Mouse (Mus musculus): Measurements from ENCODE around the gene 9930022D16Rik.

9930022D16Rik gene

GRCm38 (mm10) chr11:109413617-109414016, at the start of gene 9930022D16Rik:
TSS of gene 9930022D16Rik (plus strand) at chr11:109413917.
- DNase-seq (ENCODE audit: low spot score in 2 of 2) = no peak

- no peak for DNase-seq (ENCODE audit: low spot score in 2 of 2)
These were observed 49.4 kb upstream of the 9930022D16Rik start for GRCm38 (mm10) chr11:109364337-109364736.

DNA sequence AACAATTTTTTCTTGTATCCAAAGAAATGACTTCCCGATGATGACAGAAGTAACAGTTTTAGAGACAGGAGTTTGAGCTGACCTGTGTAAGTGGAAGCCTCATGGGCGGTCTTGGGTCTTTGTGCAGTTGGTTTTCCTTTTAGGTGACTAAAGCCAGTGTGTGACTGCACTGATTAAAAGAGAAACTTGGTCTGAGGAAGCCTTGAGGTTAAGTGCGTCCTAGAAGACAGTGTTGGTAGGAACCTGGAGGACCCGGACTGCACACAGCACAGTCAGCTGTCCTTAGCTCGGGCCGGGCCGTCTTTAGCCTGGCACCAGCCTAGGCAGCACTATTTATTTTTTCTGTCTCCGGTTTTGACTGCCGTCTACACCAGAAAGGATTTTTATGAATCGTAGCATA, 48.8 kb upstream of the 9930022D16Rik start:
- no peak for DNase-seq (ENCODE audit: low spot score in 2 of 2)

- DNase-seq (ENCODE audit: low spot score in 2 of 2) = no peak
These were observed 47.9 kb upstream of the 9930022D16Rik start for GRCm38 (mm10) chr11:109365818-109366217.

DNA sequence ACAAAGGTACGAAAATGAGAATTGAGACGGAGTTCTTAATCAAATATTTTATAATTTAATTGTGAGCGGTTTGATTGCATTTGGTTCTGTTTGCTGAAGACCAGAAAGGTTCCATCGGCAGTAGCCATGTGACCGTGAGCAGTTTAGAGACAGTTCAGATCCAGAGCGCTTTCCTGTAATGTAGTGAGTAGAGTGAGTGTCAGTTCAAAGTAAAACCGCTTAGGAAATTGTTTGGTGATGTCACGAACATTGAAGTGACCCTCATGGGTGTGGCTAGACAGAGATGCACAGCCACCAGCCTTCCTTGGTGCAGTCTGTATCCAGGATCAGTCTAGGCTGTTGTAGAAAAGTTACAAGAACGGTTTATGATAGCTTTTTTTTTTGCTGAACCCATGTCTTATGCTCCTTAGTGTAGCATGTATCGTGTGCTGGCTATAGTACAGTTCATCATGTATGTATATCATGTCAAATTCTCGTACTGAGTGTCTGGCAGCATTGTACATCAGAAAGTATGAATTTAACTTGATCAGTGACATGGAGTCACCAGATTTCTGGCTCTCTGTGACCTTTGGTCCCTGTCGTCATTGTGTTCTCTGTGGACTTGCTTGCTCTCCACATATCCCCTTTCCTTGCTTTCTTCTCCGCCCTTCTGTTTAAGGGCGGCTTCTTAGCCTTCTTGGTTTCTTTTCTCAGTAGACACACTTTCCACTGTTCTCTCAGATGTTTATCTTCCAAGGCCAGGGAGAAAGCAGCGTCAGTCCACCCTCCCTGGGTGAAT, 46.7 kb upstream of the 9930022D16Rik start:
- DNase-seq (ENCODE audit: low spot score in 2 of 2) = no peak

DNA sequence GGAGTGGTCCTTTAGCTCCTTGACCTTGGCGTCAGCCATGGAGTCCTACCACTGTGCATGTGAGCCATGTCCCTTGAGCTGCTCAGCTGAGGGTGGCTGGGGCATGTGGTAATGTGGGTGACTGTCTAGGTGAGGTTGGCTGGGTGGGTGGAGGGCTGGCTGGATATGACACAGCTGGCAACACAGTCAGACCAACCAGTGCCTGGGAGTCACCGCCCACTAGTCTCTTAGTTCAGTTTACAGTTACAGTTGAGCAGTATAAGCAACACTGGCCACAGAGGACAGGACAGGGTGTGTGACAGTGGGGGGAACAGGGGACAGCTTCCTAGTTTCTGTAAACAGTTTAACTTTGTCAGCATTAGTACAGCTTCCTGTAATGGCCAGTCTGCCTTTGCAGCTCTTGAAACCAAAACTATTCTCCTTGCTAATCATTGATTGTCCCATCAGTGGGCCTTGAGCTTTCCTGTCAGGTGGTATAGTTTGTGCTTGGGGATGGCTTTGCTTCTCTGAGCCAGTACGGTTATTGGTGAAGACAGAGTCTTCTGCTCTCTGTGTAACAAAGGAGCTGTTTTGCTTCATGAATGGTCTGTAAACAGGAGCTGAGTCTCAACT, 44.6 kb upstream of the 9930022D16Rik start:
- no peak for DNase-seq (ENCODE audit: low spot score in 2 of 2)

- DNase-seq (ENCODE audit: low spot score in 2 of 2) = no peak
These were observed 38.3 kb upstream of the 9930022D16Rik start for GRCm38 (mm10) chr11:109375412-109375811.

- no peak for DNase-seq (ENCODE audit: low spot score in 2 of 2)
These were observed 37.1 kb upstream of the 9930022D16Rik start for GRCm38 (mm10) chr11:109376484-109377143.

DNA sequence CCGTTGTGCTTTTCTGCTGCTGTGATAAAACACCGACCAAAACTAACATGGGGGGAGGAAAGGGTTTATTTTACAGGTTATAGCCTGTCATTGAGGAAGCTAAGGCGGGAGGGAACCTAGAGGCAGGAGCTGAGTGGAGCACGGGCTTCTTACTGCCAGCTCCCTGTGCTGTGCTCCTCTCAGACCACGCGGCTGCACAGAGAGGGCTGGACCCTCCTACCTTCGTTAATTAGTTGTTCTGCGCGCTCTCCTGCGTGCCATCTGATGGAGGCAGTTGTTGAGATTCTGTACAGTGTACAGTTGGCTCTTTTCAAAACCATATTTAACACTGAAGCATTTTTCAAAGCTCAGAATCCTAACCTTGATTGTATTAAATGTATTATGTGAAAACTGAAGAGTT, 36.2 kb upstream of the 9930022D16Rik start:
- no peak for DNase-seq (ENCODE audit: low spot score in 2 of 2)

DNA sequence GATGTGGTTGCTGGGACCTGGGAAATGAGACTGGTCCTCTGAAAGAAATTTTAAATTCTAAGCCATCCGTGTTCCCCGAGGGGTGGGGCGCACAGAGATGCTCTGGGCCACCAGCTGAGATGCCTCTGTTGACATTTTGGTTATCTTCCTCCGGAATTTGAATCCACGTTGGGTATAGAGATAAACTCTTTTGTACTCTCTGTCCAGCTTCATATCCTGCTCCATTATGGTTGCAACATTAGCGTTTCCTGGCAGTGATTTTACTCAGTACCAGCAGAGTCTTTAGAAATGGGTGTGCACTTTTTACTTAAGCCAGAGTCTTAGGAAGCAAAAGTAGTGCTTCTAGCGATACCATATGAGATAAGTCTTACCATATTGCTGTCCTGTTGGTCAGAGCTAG, 35.7 kb upstream of the 9930022D16Rik start:
- DNase-seq (ENCODE audit: low spot score in 2 of 2) = no peak

GRCm38 (mm10) chr11:109380662-109381061, 33.1 kb upstream of the 9930022D16Rik start:
- no peak for DNase-seq (ENCODE audit: low spot score in 2 of 2)

DNA sequence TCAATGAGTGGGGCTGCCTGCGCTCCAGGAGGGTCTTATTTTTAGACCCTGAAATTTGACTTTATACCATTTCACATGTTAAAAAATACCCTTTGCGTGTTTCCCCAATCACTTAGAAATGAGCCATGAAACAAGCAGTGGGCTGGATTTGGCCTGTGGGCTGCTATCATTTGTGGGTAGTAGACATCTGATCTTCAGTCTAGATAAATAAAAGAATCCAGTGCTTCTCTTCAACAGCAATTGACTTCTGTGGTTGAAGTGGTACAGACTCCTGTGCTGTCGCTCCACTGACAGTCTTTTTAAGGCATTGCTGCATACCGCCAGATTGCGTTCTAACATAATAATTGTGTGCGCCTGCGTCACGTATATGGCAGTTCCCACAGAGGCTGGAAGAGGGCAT, 28.4 kb upstream of the 9930022D16Rik start:
- DNase-seq (ENCODE audit: low spot score in 2 of 2) = no peak

DNA sequence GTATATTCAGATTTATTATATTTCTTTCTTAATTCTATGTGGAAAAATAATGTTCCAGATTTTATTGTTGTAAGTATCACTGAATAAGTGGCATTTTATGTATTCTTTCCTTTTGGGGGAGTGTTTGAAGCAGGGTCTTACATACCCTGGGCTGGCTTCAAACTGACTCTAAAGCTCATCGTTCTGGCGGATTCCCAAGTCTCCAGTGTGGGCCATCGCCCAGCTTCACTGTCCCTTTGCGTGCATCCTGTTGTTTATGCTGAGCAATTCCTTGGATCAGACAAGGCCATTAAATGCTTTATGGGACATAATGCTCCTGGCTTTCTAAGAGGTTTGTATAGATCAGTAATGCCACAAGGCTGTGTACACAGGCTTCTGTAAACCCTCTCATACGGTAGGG, 24.7 kb upstream of the 9930022D16Rik start:
- DNase-seq (ENCODE audit: low spot score in 2 of 2) = no peak

DNA sequence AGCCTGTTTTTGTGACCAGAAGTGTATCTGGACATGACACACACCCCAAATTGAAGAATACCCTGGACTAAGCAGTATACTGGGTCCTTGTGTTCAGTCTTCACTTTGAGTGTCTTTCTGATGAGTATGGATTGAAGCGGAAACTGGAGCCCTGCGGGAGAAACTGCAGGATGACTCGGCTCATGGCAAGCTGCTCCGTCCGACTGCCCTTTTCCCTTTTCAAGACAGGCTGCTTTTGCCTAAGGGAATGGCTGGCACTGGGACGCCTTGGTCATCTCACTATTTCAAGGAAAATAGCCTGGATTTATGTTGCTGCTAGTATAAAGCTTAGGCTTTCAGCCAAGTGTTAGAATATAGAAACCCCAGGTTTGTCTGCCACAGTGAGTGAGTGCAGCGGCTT, 22.5 kb upstream of the 9930022D16Rik start:
- no peak for DNase-seq (ENCODE audit: low spot score in 2 of 2)

GRCm38 (mm10) chr11:109391760-109392159, 22.0 kb upstream of the 9930022D16Rik start:
- DNase-seq (ENCODE audit: low spot score in 2 of 2) = no peak

DNA sequence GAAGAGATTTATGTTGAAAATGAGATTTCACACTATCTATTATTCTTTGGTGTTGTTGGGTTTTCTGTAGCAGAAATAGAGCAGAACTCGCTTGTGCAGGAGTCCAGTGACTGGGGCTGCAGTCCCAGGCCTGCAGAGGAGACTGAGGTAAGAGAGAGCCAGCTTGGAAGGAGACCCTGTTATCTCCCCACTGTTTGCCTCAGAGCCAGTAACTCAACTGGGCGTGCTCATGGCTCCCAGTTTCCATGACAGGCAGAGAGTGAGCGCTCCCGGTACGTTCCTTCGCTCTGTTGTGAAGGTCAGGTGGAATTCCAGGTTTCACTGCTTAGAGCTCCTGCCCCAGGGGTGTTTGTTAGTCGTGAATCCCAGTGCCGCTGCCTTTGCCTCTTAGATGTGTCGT, 21.1 kb upstream of the 9930022D16Rik start:
- no peak for DNase-seq (ENCODE audit: low spot score in 2 of 2)

DNA sequence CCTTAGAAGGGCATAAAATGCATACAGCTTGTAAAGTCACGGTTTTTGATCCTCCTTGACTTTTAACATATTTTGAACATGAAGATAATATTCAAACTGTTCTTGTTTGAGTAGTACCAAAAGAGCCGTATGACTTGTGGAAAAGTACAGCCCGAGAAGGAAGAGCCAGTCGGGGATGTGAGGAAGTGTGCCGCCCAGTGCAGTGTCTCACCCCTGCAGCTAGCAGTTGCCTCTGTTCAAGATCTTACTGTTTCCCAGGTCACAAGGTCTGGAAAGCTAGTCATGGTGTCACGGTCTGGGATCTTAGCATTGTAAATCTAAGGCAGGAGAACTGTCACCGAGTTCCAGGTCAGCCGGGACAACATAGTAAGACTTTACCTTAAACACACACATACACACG, 19.0 kb upstream of the 9930022D16Rik start:
- DNase-seq (ENCODE audit: low spot score in 2 of 2) = no peak

DNA sequence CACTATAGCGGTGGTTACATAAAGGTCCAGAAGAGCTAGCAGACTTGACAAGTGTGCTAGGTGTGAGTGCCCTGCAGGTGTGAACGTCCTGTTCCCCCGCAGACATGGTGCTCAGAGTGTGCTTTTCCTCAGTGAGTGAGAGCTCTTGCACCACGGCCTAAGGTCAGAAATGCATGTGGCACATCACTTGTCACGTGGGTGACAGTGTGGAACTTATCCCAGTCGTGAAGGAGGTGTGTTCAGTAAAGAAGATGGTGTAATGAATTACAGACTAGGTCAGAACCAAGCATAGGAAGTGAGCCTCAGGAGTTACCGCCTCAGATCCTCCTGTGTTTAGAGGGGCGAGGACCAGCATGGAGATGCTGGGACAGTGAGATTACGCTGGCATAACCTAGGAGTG, 18.4 kb upstream of the 9930022D16Rik start:
- no peak for DNase-seq (ENCODE audit: low spot score in 2 of 2)

GRCm38 (mm10) chr11:109406431-109406830, 7.3 kb upstream of the 9930022D16Rik start:
- no peak for DNase-seq (ENCODE audit: low spot score in 2 of 2)

DNA sequence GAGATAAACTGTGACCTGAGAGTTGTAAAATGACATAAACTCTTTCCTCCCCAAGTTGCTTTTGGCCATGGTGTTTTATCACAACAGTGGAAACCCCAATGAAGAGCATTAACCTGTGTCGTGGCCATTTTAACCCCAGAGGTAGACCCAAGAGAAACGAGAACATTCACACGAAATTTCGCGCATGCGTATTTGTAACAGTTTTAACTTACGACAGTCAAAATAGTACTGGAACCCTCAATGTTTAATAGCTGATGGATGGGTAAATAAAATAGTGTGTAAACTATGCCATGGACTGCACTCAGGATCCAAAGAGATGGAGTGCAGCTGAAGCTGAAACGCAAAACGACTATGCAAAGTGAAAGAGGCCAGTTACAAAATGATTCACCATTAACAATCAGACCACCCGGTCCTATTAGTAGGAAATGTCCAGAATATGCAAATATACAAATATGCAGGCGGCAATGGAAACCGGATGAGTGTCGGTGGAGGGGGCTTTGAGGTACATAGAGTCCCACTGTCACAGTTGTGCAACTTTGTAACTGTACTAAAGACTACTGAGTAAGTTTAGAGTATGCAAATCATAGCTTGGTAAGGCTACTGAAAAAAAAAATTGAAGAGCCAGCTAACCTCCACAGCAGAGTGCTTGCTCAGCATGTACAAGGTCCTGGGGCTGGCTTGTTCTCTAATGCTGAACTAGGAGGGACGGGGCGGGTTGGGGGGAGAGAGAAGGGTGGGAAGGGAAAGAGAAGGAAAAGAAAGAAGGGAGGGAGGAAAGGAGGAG, 3.3 kb upstream of the 9930022D16Rik start:
- no peak for DNase-seq (ENCODE audit: low spot score in 2 of 2)

GRCm38 (mm10) chr11:109414802-109415201, 1.1 kb downstream of the 9930022D16Rik start:
- no peak for DNase-seq (ENCODE audit: low spot score in 2 of 2)

All from frontal cortex, postnatal 25 days (tissue).